Mouse (Mus musculus): ENCODE results near the gene Srpk2.
A peak's percentile ranks its signal among the peaks of the same experiment; 100 is the strongest.
"Not testable (repeated sequence)": the region's sequence is repeated elsewhere in the genome, so short reads cannot be mapped to it uniquely, and the experiment has no call there.

Srpk2 gene

GRCm38 (mm10) chr5:23672136-23672535 lies 12.3 kb downstream of the Srpk2 start:
- DNase-seq: peak in 1 of 2 experiments; percentile 6

DNA sequence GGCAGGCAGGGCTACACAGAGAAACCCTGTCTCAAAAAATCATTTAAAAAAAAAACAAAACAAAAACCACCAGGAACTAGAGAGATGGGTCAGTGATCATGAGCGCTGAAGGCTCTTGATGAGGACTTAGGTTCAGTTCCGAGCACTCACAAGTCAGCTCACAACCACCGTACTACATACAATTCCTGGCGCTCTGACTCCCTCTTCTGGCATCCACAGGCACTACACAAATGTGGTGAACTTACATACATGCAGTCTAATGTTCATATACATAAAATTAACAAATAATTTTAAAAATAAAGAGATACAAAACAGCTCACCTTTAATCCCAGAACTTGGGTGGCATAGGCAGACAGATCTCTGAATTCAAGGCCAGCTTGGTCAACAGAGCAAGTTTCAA lies 13.5 kb downstream of the Srpk2 start:
- DNase-seq: peak in 1 of 2 experiments; percentile 6

DNA sequence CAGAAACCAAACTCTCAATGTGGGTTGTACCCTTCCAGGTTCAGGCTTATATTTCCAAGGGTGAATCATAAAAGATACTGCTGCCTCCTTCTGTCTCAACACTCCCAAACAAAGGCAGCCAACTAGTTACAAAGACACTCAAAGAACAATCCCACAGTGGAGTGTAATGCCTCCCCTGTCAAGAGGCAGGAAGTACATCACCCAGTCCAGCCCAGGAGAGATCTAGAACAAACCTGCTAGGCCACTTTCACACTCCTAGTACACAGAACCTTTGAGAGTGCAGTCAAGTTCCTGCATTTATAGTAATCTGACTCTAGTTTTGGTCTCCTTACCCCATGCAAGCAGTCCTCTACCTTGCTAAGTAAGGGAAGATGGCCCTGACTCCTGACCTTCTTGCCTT lies 18.5 kb downstream of the Srpk2 start:
- no peak for DNase-seq

DNA sequence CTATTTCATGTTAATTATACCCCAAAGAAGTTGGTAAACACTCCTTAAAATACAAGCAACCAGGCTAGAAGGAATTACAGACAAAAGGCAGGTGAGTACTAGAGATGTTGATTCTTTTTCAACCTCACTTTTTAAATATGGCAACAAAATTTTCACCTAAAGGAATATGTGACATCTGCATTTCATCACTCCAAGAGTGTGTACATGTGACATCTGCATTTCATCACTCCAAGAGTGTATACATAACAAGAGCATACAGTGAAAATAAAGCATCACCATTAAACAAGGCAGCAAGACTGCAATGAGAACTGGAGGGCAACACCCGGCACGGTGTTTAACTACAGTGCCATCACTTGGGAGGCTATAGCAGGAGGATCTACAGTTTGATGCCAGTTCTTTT lies 23.2 kb downstream of the Srpk2 start:
- DNase-seq: no peak

DNA sequence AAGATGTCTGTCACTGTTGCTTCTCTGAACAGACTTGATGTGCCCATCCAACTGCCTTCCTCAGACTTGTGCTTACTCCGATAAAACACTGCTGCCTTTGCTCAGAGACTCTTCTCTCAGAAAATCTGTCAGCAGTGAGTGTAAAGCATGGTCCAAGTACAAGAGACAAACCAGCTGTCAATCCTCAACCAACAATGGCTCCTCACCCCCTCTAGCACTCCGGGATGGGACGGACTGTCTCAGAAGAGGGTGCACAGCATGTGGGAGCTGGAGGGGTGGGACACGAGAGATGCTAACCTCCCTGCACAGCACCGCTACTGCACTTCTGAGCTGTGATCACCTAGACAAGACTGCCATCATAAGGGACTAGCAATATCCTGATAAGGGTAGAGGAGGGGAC lies 26.4 kb downstream of the Srpk2 start:
- no peak for DNase-seq

- no peak for DNase-seq
Measured at GRCm38 (mm10) chr5:23656590-23656989, 27.8 kb downstream of the Srpk2 start.

DNA sequence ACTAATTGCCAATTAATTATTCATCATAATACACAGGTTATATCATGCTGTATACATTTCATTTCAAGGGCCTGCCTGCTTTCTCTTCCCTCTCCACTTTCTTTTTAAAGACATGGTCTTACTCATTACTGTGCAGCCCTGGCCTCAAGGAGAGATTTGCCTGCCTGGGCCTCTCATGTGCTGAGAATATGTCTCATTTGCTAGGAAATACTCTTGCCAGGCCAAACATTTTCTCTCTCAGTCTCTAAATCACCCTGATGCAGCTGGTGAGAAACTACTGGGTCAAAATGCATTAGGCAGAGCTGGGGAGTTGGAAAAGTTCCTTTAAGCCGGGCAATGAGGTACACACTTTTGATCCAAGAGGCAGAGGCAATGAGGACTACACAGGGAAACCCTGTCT lies 29.4 kb downstream of the Srpk2 start:
- no peak for DNase-seq

GRCm38 (mm10) chr5:23652326-23652725 lies 32.1 kb downstream of the Srpk2 start:
- no peak for DNase-seq

GRCm38 (mm10) chr5:23651786-23652185 lies 32.6 kb downstream of the Srpk2 start:
- DNase-seq: no peak

DNA sequence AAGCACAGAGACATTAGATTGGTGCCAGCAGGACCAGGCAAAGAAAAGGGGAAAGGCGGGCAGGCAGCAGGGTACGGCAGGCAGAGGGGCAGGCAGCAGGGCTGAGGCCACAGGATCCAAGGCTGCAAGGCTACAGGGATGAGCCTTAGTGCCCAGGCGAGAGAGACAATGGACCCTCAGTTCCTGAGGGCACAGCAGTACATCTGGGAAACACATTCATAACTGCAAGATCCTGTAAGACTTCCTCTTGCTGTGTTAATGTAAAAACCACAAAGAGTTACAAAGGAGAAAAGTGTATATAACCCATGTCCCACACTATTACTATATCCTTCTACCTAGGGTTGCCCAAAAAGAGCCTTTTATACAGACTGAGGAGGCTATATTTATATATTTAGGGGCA lies 33.9 kb downstream of the Srpk2 start:
- no peak for DNase-seq

DNA sequence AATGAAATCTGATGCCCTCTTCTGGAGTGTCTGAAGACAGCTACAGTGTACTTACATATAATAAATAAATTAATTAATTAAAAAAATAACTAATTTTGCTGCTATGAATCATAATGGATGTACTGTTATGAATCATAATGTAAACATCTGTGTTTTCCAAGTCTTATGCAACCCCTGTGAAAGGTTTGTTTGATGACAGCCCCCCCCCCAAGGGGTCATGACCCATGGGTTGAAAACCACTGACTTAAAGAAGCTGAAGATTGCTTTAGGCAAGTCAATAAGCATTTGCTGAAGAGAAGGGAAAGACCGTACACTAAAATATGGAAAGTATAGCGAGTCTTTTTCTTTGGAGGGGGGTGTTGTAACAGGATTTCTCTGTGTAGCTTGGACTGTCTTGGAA lies 35.2 kb downstream of the Srpk2 start:
- DNase-seq: no peak

DNA sequence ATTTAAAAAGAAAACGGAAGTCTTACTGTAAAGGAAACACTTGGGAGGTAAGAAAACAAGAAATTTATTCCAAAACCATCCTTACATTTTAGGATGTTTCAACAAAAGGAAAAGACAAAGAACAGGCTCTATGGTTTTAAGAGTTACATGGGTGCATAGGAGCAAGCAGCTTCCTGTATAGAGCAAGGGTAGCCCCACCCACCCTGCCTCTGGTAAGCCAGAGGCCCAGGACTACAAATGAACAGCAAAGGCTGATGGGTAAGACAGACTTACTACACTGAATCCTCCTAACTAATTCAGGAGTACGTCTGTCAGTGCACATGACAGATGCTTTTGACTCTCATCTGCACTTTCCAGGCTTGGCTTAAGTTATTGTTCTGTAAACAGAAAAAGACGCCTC lies 38.7 kb downstream of the Srpk2 start:
- DNase-seq: no peak

GRCm38 (mm10) chr5:23639193-23639592 lies 45.2 kb downstream of the Srpk2 start:
- DNase-seq: not testable (repeated sequence)

GRCm38 (mm10) chr5:23638023-23638422 lies 46.4 kb downstream of the Srpk2 start:
- DNase-seq: no peak

- no peak for DNase-seq
Measured at GRCm38 (mm10) chr5:23637337-23637736, 47.1 kb downstream of the Srpk2 start.

- no peak for DNase-seq
Measured at GRCm38 (mm10) chr5:23631490-23631889, 52.9 kb downstream of the Srpk2 start.

GRCm38 (mm10) chr5:23627221-23627620 lies 57.2 kb downstream of the Srpk2 start:
- DNase-seq: no peak

GRCm38 (mm10) chr5:23626173-23626572 lies 58.2 kb downstream of the Srpk2 start:
- no peak for DNase-seq

DNA sequence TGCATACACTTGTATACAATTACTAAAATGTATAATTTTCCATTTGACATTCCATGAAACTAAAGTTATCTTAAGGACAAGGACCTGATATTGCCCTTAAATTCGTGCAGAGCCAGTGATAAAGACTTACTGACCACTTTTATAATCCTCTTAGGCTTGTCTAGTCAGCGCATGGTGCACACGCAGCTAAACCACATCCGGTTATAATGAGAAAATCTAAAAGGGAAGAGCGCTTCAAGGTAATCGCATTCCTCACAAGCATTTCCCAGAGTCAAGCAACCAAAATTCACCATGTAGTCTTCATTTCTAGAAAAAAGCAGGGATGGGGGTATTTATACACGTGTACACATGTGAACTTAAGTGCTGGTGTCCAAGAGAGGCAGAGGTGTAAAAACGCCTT lies 63.8 kb downstream of the Srpk2 start:
- no peak for DNase-seq

- DNase-seq: no peak
Measured at GRCm38 (mm10) chr5:23618656-23619055, 65.8 kb downstream of the Srpk2 start.

- no peak for DNase-seq
Measured at GRCm38 (mm10) chr5:23617104-23617415, 67.4 kb downstream of the Srpk2 start.

DNA sequence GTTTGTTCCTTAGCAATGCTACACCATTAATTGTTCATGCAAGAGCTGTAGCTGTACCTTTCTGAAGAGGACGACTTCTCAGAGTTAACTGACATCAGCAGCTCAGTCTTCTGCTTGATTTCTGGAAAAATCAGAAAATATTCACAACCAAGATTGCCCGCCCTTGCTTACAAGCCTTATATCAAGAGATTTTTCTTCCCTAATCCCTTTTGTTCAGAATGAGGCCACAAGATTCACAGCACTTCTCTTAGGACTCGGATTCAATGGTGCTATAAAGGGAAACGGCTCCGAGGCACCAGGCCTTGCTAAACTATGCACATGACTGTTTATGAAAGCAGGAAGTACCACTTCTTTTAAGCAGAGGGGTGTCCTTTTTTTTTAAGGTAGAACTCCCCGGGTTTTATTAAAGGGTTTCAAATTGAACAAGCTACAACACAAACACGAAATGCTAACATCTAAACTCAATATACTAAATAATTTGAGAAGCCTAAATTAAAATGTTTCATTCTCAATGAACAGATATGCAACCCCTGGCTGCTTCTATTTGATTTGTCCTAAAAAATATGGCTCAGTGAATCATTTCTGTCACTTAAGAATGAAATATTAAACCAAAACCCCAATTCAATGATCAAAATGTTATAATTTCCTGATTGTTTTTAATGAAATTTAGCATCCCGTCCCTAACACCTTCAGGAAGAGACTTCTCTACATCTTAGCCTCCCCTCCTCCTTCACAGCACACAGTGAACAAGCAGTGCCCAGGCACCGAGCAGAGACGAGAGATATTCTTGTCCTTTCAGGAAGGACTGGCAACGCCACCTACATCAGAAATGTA lies 67.9 kb downstream of the Srpk2 start:
- peak; percentile 66 to 72 for DNase-seq

DNA sequence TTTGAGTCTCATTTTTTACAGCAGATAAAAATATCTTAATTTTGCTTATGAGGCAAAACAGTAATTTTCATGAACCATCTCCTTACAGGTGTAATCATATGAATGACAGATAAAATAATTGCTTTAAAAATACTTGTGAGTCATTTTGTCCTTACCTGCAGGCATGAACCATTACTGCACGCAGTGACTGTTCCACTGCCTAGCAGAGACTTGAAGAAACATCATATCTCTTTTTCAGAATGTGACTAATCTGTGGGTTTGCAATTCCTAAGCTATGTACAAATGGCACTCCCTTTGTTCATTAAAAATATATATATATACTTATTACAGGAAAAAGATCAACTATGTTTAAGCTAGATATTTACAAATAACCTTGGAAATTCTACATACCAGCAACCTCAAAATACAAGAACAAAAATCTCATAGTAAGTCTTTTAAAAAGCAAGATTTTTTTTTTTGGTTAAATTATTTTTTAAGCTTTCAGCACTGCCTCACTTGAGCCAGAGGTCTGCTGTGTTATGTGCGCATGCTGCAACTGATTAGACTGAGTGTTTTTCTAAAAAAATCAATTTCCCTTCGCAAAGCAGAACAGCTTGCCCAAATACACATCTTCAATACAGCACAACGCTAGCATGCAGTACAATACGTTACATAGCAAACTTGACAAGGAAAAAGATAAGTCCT lies 68.7 kb downstream of the Srpk2 start:
- DNase-seq: no peak

DNA sequence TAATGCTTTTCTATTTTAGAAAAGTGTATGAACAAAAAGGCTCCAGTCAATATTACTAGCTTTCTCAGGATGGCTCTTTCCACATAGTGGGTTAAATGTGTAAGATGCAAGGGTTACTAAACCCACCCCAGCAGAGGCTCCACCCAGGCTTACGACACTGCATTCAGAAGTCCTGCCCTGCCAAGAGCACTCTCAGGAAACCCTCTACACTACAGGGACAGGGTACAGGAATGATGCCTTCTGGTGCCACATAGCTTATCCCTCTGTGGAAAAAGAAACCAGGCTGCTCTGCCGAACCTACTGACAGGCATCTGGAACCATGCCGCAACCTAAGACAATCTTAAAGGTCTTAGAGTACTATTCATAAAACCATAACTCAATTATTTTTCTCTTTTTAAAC lies 71.6 kb downstream of the Srpk2 start:
- no peak for DNase-seq

Data from kidney, postnatal 25 days (tissue).